12 mouse cellular contexts compared by ENCODE assay signal in genomic region chr15:100574378-100574777, GRCm38 (mm10). TPM values are rescaled to one million over a fixed set of nuclear protein-coding genes. Genes with fewer than 3 reads are reported as not detected.
DNase-seq lines count a peak whose midpoint lies in the region; ATAC-seq and TF ChIP-seq lines count a peak whose summit lies in the region.
"Had no signal": no experiment of that assay in that cellular context is flagged by ENCODE, and none has a peak within 500 bp of the region (broad histone marks: within the 10 kb centered on the region; RNA-seq: fewer than 3 reads in every experiment).

No protein-coding gene starts in this region.

- WGBS in hindbrain, postnatal 0 days = 51% methylated on average over 2 of the region's 2 CpGs
- 76% methylated on average over 2 of the region's 2 CpGs for WGBS in hindbrain, embryonic 12.5 days
- 75% methylated on average over 2 of the region's 2 CpGs for WGBS in midbrain, embryonic 15.5 days
- WGBS in midbrain, embryonic 16.5 days = 80% methylated on average over 2 of the region's 2 CpGs
- 78% methylated on average over 2 of the region's 2 CpGs for WGBS in stomach, embryonic 16.5 days

- no peak overlapping the region for H3K9ac ChIP-seq in hindbrain, postnatal 0 days (replicated peaks; ENCODE audit: low read length)
- no peak overlapping the region for H3K9ac ChIP-seq in hindbrain, embryonic 12.5 days
- H3K9ac ChIP-seq in midbrain, embryonic 15.5 days = no peak overlapping the region
- no peak overlapping the region for H3K9ac ChIP-seq in midbrain, embryonic 16.5 days (ENCODE audit: low read depth, low read length)
- H3K9ac ChIP-seq in stomach, embryonic 16.5 days (ENCODE audit: low read length) = 0 out of 2 replicates have a peak overlapping the region, but pooled peaks have one; percentile 34
- H3K9ac ChIP-seq: stomach, embryonic 15.5 days had no signal

- H3K36me3 ChIP-seq in hindbrain, postnatal 0 days (ENCODE audit: insufficient read depth, low read length) = peaks cover 9% of the 10 kb centered on the region; the same call in 1 of the 2 replicates
- H3K36me3 ChIP-seq in hindbrain, embryonic 12.5 days = peaks cover 31% of the 10 kb centered on the region
- H3K36me3 ChIP-seq in midbrain, embryonic 15.5 days (replicated peaks) = peaks cover 12% of the 10 kb centered on the region
- peaks cover 12% of the 10 kb centered on the region for H3K36me3 ChIP-seq in midbrain, embryonic 16.5 days (ENCODE audit: control insufficient read depth, insufficient read depth, low read length)
- H3K36me3 ChIP-seq in stomach, embryonic 16.5 days (ENCODE audit: control insufficient read depth, insufficient read depth, low read length) = no peaks in the 10 kb centered on the region
- H3K36me3 ChIP-seq: G1E; stomach, embryonic 15.5 days had no signal

- H3K4me2 ChIP-seq in hindbrain, postnatal 0 days (ENCODE audit: low read depth, low read length) = no peak overlapping the region
- no peak overlapping the region for H3K4me2 ChIP-seq in hindbrain, embryonic 12.5 days (replicated peaks)
- H3K4me2 ChIP-seq in midbrain, embryonic 15.5 days = no peak overlapping the region
- H3K4me2 ChIP-seq in midbrain, embryonic 16.5 days (ENCODE audit: low read length) = no peak overlapping the region
- no peak overlapping the region for H3K4me2 ChIP-seq in stomach, embryonic 16.5 days (ENCODE audit: low read depth, low read length)
- H3K4me2 ChIP-seq: liver, embryonic 11.5 days; stomach, embryonic 15.5 days had no signal

- H3K27me3 ChIP-seq in hindbrain, postnatal 0 days (ENCODE audit: insufficient read depth, low read length) = no peaks in the 10 kb centered on the region
- H3K27me3 ChIP-seq in hindbrain, embryonic 12.5 days = no peaks in the 10 kb centered on the region
- no peaks in the 10 kb centered on the region for H3K27me3 ChIP-seq in midbrain, embryonic 15.5 days (replicated peaks)
- H3K27me3 ChIP-seq in midbrain, embryonic 16.5 days (ENCODE audit: control insufficient read depth, insufficient read depth, low read depth, low read length) = no peaks in the 10 kb centered on the region
- no peaks in the 10 kb centered on the region for H3K27me3 ChIP-seq in stomach, embryonic 16.5 days (ENCODE audit: control insufficient read depth, insufficient read depth, low read length)
- H3K27me3 ChIP-seq: stomach, embryonic 15.5 days had no signal

- DNase-seq in cerebellum, postnatal 10 days = peak; percentile 68 to 74
- no peak for DNase-seq in cerebellum, adult 8-10 months
- peak; percentile 50 for DNase-seq in hindbrain, postnatal 0 days (ENCODE audit: low spot score)
- no peak for DNase-seq in cerebellum, adult 11-12 months
- DNase-seq: adrenal gland, postnatal 14 days had no signal

- no peak for TF ChIP-seq CTCF in hindbrain, postnatal 0 days (IDR thresholded peaks at IDR 0.05; ENCODE audit: low read depth)

- no peaks in the 10 kb centered on the region for H3K9me3 ChIP-seq in hindbrain, postnatal 0 days (ENCODE audit: low read length)
- no peaks in the 10 kb centered on the region for H3K9me3 ChIP-seq in hindbrain, embryonic 12.5 days (replicated peaks)
- H3K9me3 ChIP-seq in midbrain, embryonic 15.5 days = no peaks in the 10 kb centered on the region
- H3K9me3 ChIP-seq in midbrain, embryonic 16.5 days (replicated peaks; ENCODE audit: control insufficient read depth, low read length, poor library complexity, severe bottlenecking) = no peaks in the 10 kb centered on the region
- H3K9me3 ChIP-seq in stomach, embryonic 16.5 days (replicated peaks; ENCODE audit: control insufficient read depth, low read length) = no peaks in the 10 kb centered on the region
- H3K9me3 ChIP-seq: G1E; stomach, embryonic 15.5 days had no signal

- H3K27ac ChIP-seq in hindbrain, postnatal 0 days = peak overlapping the region; percentile 69
- H3K27ac ChIP-seq in hindbrain, embryonic 12.5 days = no peak overlapping the region
- H3K27ac ChIP-seq in midbrain, embryonic 15.5 days = peak overlapping the region; percentile 34; the same call in 1 of the 2 replicates
- no peak overlapping the region for H3K27ac ChIP-seq in midbrain, embryonic 16.5 days (ENCODE audit: low read length)
- peak overlapping the region; percentile 9 for H3K27ac ChIP-seq in stomach, embryonic 16.5 days (ENCODE audit: low read length)
- H3K27ac ChIP-seq: stomach, embryonic 15.5 days had no signal

- H3K4me1 ChIP-seq in hindbrain, postnatal 0 days (ENCODE audit: insufficient read depth, low read length) = 0 out of 2 replicates have a peak, but pooled peaks cover 3% of the 10 kb centered on the region
- peaks cover 4% of the 10 kb centered on the region; the same call in 1 of the 2 replicates for H3K4me1 ChIP-seq in hindbrain, embryonic 12.5 days
- H3K4me1 ChIP-seq in midbrain, embryonic 15.5 days = peaks cover 11% of the 10 kb centered on the region
- peaks cover 6% of the 10 kb centered on the region; the same call in 1 of the 2 replicates for H3K4me1 ChIP-seq in midbrain, embryonic 16.5 days (ENCODE audit: control insufficient read depth, insufficient read depth, low read length)
- H3K4me1 ChIP-seq in stomach, embryonic 16.5 days (ENCODE audit: control insufficient read depth, insufficient read depth, low read length) = peaks cover 19% of the 10 kb centered on the region

- peak; percentile 72 for ATAC-seq in hindbrain, postnatal 0 days
- ATAC-seq in hindbrain, embryonic 12.5 days (ENCODE audit: low FRiP score) = no peak
- ATAC-seq in midbrain, embryonic 15.5 days (replicated peaks) = no peak
- no peak for ATAC-seq in midbrain, embryonic 16.5 days
- no peak for ATAC-seq in stomach, embryonic 16.5 days (ENCODE audit: insufficient read depth, low FRiP score)

- H3K4me3 ChIP-seq in hindbrain, postnatal 0 days (ENCODE audit: low read length) = no peak overlapping the region
- no peak overlapping the region for H3K4me3 ChIP-seq in hindbrain, embryonic 12.5 days
- H3K4me3 ChIP-seq in midbrain, embryonic 15.5 days = no peak overlapping the region
- H3K4me3 ChIP-seq in midbrain, embryonic 16.5 days (ENCODE audit: low read depth, low read length) = no peak overlapping the region
- H3K4me3 ChIP-seq in stomach, embryonic 16.5 days (replicated peaks; ENCODE audit: low read length) = no peak overlapping the region
- H3K4me3 ChIP-seq: stomach, embryonic 15.5 days had no signal

RNA-seq across cellular contexts. Expression of gene Tfcp2, which starts 22.6 kb away (rescaled TPM):
- total RNA-seq in hindbrain, postnatal 0 days (2014; rRNA removed) = 27.1 and 45.7 TPM in 2 replicates
- 34.9 and 35.6 TPM in 2 replicates for polyA plus RNA-seq in hindbrain, postnatal 0 days (2015; fragmentation: Nextera tagmentation; extraction: Ambion mirVana)
- 42.9 and 50.8 TPM in 2 replicates for polyA plus RNA-seq in hindbrain, embryonic 12.5 days (2016; fragmentation: Nextera tagmentation; extraction: Ambion mirVana)
- 40.2 and 42.8 TPM in 2 replicates for polyA plus RNA-seq in midbrain, embryonic 15.5 days (2015; fragmentation: Nextera tagmentation; extraction: Ambion mirVana)
- 38.6 and 43.0 TPM in 2 replicates for polyA plus RNA-seq in midbrain, embryonic 16.5 days (2015; fragmentation: Nextera tagmentation; extraction: Ambion mirVana)
- polyA plus RNA-seq in stomach, embryonic 16.5 days (2015; fragmentation: Nextera tagmentation; extraction: Ambion mirVana) = 20.0 and 21.3 TPM in 2 replicates

RNA-seq across cellular contexts. Expression of gene Pou6f1, which starts 25.4 kb away (rescaled TPM):
- 84.1 and 85.2 TPM in 2 replicates for total RNA-seq in hindbrain, postnatal 0 days (2014; rRNA removed)
- 23.8 and 24.9 TPM in 2 replicates for polyA plus RNA-seq in hindbrain, postnatal 0 days (2015; fragmentation: Nextera tagmentation; extraction: Ambion mirVana)
- polyA plus RNA-seq in hindbrain, embryonic 12.5 days (2016; fragmentation: Nextera tagmentation; extraction: Ambion mirVana) = 28.9 and 38.6 TPM in 2 replicates
- polyA plus RNA-seq in midbrain, embryonic 15.5 days (2015; fragmentation: Nextera tagmentation; extraction: Ambion mirVana) = 43.0 and 43.4 TPM in 2 replicates
- polyA plus RNA-seq in midbrain, embryonic 16.5 days (2015; fragmentation: Nextera tagmentation; extraction: Ambion mirVana) = 33.1 and 36.4 TPM in 2 replicates
- polyA plus RNA-seq in stomach, embryonic 16.5 days (2015; fragmentation: Nextera tagmentation; extraction: Ambion mirVana) = 3.5 and 5.3 TPM in 2 replicates

RNA-seq across cellular contexts. Expression of gene Dazap2, which starts 40.8 kb away (rescaled TPM):
- total RNA-seq in hindbrain, postnatal 0 days (2014; rRNA removed) = 108 and 141 TPM in 2 replicates
- 156 and 164 TPM in 2 replicates for polyA plus RNA-seq in hindbrain, postnatal 0 days (2015; fragmentation: Nextera tagmentation; extraction: Ambion mirVana)
- 168 and 176 TPM in 2 replicates for polyA plus RNA-seq in hindbrain, embryonic 12.5 days (2016; fragmentation: Nextera tagmentation; extraction: Ambion mirVana)
- polyA plus RNA-seq in midbrain, embryonic 15.5 days (2015; fragmentation: Nextera tagmentation; extraction: Ambion mirVana) = 127 and 130 TPM in 2 replicates
- 109 and 115 TPM in 2 replicates for polyA plus RNA-seq in midbrain, embryonic 16.5 days (2015; fragmentation: Nextera tagmentation; extraction: Ambion mirVana)
- 194 and 213 TPM in 2 replicates for polyA plus RNA-seq in stomach, embryonic 16.5 days (2015; fragmentation: Nextera tagmentation; extraction: Ambion mirVana)

Comparison
In these comparisons a context has a peak if more than half of its experiments do, and no peak if none do; other contexts are left out.
1. DNase-seq: peak in cerebellum, postnatal 10 days (2 of 2) and hindbrain, postnatal 0 days (single experiment); none in cerebellum, adult 8-10 months (single experiment) and cerebellum, adult 11-12 months (single experiment).
2. H3K27ac ChIP-seq: peak in hindbrain, postnatal 0 days (single experiment), midbrain, embryonic 15.5 days (single experiment) and stomach, embryonic 16.5 days (single experiment); none in hindbrain, embryonic 12.5 days (single experiment) and midbrain, embryonic 16.5 days (single experiment).